Mouse (Mus musculus) ovary, adult 2 months (tissue): ENCODE results near the gene Tbx18. TPM values are rescaled to one million over a fixed set of nuclear protein-coding genes. Genes with fewer than 3 reads are reported as not detected.

Source experiments
- polyA plus RNA-seq: library from polyadenylated mRNA; depleted of rRNA; stranded (reverse); fragments of >200 nt; gene quantifications from 2 replicates; pipeline ENCODE4 v1.2.3, GENCODE M21; 2012; rRNA removed

The Tbx18 gene
- 0.03 and 0.22 TPM in 2 replicates for polyA plus RNA-seq

DNA sequence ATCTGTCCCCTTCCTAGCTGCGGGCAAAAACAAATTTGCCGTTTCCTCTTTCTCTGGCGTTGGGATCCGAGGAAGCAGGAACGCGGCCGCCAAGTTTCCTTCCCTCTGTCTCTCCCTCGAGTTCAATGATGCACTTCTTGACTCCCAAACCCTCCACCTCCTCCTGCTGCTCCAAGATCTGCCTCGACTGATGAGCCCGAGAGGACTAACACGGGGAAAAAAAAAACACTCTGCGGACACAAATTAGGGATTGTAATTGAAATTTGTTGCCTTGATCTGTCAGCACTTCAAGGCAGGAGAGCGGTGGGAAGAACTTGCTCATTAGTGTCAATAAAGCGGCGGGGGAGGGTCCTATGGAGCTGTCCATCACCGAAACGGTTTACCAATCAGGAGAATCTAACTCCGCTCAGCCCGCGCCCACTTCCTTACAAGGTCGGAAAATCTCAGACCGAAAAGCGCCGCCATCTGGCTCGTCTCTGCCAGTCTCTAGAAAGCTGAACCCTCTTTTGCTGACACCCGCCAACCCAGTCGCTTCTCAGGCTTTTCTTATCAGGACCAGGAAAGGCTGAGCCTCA is at the start of gene Tbx18:
Gene Tbx18 (minus strand): TSS at position 300 of the 575 bp plus-strand sequence.

